Mouse (Mus musculus): ENCODE data around the gene Tmem132c. TPM values are rescaled to one million over a fixed set of nuclear protein-coding genes. Genes with fewer than 3 reads are reported as not detected.

The Tmem132c gene
- polyA plus RNA-seq, 1 experiment from 2014 or later, result 0.93 TPM

- H3K36me3 ChIP-seq (ENCODE audit: control insufficient read depth, insufficient read depth), result peaks cover 35% of the 10 kb centered on the region
Observed at GRCm38 (mm10) chr5:127592406-127592805, 350.8 kb downstream of the Tmem132c start.

GRCm38 (mm10) chr5:127592854-127593253 is 351.2 kb downstream of the Tmem132c start:
- 71% methylated on average over 6 of the region's 6 CpGs for WGBS
- H3K27ac ChIP-seq (ENCODE audit: low read length), result no peak overlapping the region
- no peak overlapping the region for H3K4me2 ChIP-seq (ENCODE audit: low read depth, low read length)
- H3K27me3 ChIP-seq (ENCODE audit: control insufficient read depth, insufficient read depth, low read length), result no peaks in the 10 kb centered on the region
- peaks cover 39% of the 10 kb centered on the region for H3K36me3 ChIP-seq (ENCODE audit: control insufficient read depth, insufficient read depth)
- no peak overlapping the region for H3K9ac ChIP-seq (ENCODE audit: low read length)
- no peak overlapping the region for H3K4me3 ChIP-seq (ENCODE audit: low read length)
- H3K9me3 ChIP-seq (replicated peaks; ENCODE audit: control insufficient read depth, low read length), result no peaks in the 10 kb centered on the region
- ATAC-seq (replicated peaks; ENCODE audit: extremely low read depth, insufficient read depth, low FRiP score), result no peak
- H3K4me1 ChIP-seq (ENCODE audit: control insufficient read depth, insufficient read depth, low read length), result no peaks in the 10 kb centered on the region

More at GRCm38 (mm10) chr5:127592406-127592805, 350.8 kb downstream of the Tmem132c start:
- no peak overlapping the region for H3K27ac ChIP-seq (ENCODE audit: low read length)
- no peaks in the 10 kb centered on the region for H3K27me3 ChIP-seq (ENCODE audit: control insufficient read depth, insufficient read depth, low read length)
- H3K4me3 ChIP-seq (ENCODE audit: low read length), result no peak overlapping the region
- no peak overlapping the region for H3K9ac ChIP-seq (ENCODE audit: low read length)
- H3K4me2 ChIP-seq (ENCODE audit: low read depth, low read length), result no peak overlapping the region
- WGBS, result 65% methylated on average over 5 of the region's 5 CpGs
- ATAC-seq (replicated peaks; ENCODE audit: extremely low read depth, insufficient read depth, low FRiP score), result no peak
- no peaks in the 10 kb centered on the region for H3K9me3 ChIP-seq (replicated peaks; ENCODE audit: control insufficient read depth, low read length)
- H3K4me1 ChIP-seq (ENCODE audit: control insufficient read depth, insufficient read depth, low read length), result no peaks in the 10 kb centered on the region

GRCm38 (mm10) chr5:127595676-127596075 is 354.1 kb downstream of the Tmem132c start:
- Histone ChIP-seq H3K27me3 (ENCODE audit: control insufficient read depth, insufficient read depth, low read length) (no peaks in the 10 kb centered on the region), H3K4me3 (ENCODE audit: low read length) (no peak overlapping the region), H3K4me2 (ENCODE audit: low read depth, low read length) (no peak overlapping the region), H3K4me1 (ENCODE audit: control insufficient read depth, insufficient read depth, low read length) (no peaks in the 10 kb centered on the region), H3K9ac (ENCODE audit: low read length) (no peak overlapping the region), H3K27ac (ENCODE audit: low read length) (no peak overlapping the region), H3K36me3 (ENCODE audit: control insufficient read depth, insufficient read depth) (peaks cover 58% of the 10 kb centered on the region), H3K9me3 (replicated peaks; ENCODE audit: control insufficient read depth, low read length) (no peaks in the 10 kb centered on the region)
- ATAC-seq (replicated peaks; ENCODE audit: extremely low read depth, insufficient read depth, low FRiP score), result no peak
- WGBS, result 87% methylated on average over 3 of the region's 3 CpGs

GRCm38 (mm10) chr5:127596862-127597261 is 355.3 kb downstream of the Tmem132c start:
- H3K9ac ChIP-seq (ENCODE audit: low read length), result no peak overlapping the region
- H3K4me1 ChIP-seq (ENCODE audit: control insufficient read depth, insufficient read depth, low read length), result no peaks in the 10 kb centered on the region
- H3K4me2 ChIP-seq (ENCODE audit: low read depth, low read length), result no peak overlapping the region
- H3K36me3 ChIP-seq (ENCODE audit: control insufficient read depth, insufficient read depth), result peaks cover 67% of the 10 kb centered on the region
- WGBS, result 82% methylated on average over 7 of the region's 7 CpGs
- no peaks in the 10 kb centered on the region for H3K27me3 ChIP-seq (ENCODE audit: control insufficient read depth, insufficient read depth, low read length)
- H3K27ac ChIP-seq (ENCODE audit: low read length), result no peak overlapping the region
- H3K9me3 ChIP-seq (replicated peaks; ENCODE audit: control insufficient read depth, low read length), result no peaks in the 10 kb centered on the region
- ATAC-seq (replicated peaks; ENCODE audit: extremely low read depth, insufficient read depth, low FRiP score), result no peak
- H3K4me3 ChIP-seq (ENCODE audit: low read length), result no peak overlapping the region

GRCm38 (mm10) chr5:127602996-127603395 is 361.4 kb downstream of the Tmem132c start:
- H3K4me2 ChIP-seq (ENCODE audit: low read depth, low read length), result no peak overlapping the region
- H3K36me3 ChIP-seq (ENCODE audit: control insufficient read depth, insufficient read depth), result peaks cover 46% of the 10 kb centered on the region
- H3K4me3 ChIP-seq (ENCODE audit: low read length), result no peak overlapping the region
- no peak overlapping the region for H3K27ac ChIP-seq (ENCODE audit: low read length)
- 95% methylated on average over 5 of the region's 5 CpGs for WGBS
- no peak for ATAC-seq (replicated peaks; ENCODE audit: extremely low read depth, insufficient read depth, low FRiP score)
- H3K9ac ChIP-seq (ENCODE audit: low read length), result no peak overlapping the region
- H3K4me1 ChIP-seq (ENCODE audit: control insufficient read depth, insufficient read depth, low read length), result no peaks in the 10 kb centered on the region
- H3K27me3 ChIP-seq (ENCODE audit: control insufficient read depth, insufficient read depth, low read length), result no peaks in the 10 kb centered on the region
- no peaks in the 10 kb centered on the region for H3K9me3 ChIP-seq (replicated peaks; ENCODE audit: control insufficient read depth, low read length)

GRCm38 (mm10) chr5:127607507-127607906 is 365.9 kb downstream of the Tmem132c start:
- Histone ChIP-seq H3K4me2 (ENCODE audit: low read depth, low read length) (no peak overlapping the region), H3K4me1 (ENCODE audit: control insufficient read depth, insufficient read depth, low read length) (peaks cover 39% of the 10 kb centered on the region), H3K4me3 (ENCODE audit: low read length) (no peak overlapping the region), H3K27ac (ENCODE audit: low read length) (no peak overlapping the region), H3K9ac (ENCODE audit: low read length) (no peak overlapping the region), H3K36me3 (ENCODE audit: control insufficient read depth, insufficient read depth) (peaks cover 23% of the 10 kb centered on the region), H3K27me3 (ENCODE audit: control insufficient read depth, insufficient read depth, low read length) (no peaks in the 10 kb centered on the region), H3K9me3 (replicated peaks; ENCODE audit: control insufficient read depth, low read length) (no peaks in the 10 kb centered on the region)
- ATAC-seq (replicated peaks; ENCODE audit: extremely low read depth, insufficient read depth, low FRiP score), result no peak
- 85% methylated on average over 2 of the region's 2 CpGs for WGBS

- H3K4me1 ChIP-seq (ENCODE audit: control insufficient read depth, insufficient read depth, low read length), result peaks cover 41% of the 10 kb centered on the region
- H3K4me3 ChIP-seq (ENCODE audit: low read length), result no peak overlapping the region
- peak overlapping the region; percentile 66 for H3K27ac ChIP-seq (ENCODE audit: low read length)
- ATAC-seq (replicated peaks; ENCODE audit: extremely low read depth, insufficient read depth, low FRiP score), result peak; percentile 73
- H3K27me3 ChIP-seq (ENCODE audit: control insufficient read depth, insufficient read depth, low read length), result no peaks in the 10 kb centered on the region
- no peak overlapping the region for H3K9ac ChIP-seq (ENCODE audit: low read length)
- WGBS, result 34% methylated on average over 7 of the region's 7 CpGs
- H3K4me2 ChIP-seq (ENCODE audit: low read depth, low read length), result peak overlapping the region; percentile 21; the same call in 1 of the 2 replicates
- H3K36me3 ChIP-seq (ENCODE audit: control insufficient read depth, insufficient read depth), result peaks cover 15% of the 10 kb centered on the region
- no peaks in the 10 kb centered on the region for H3K9me3 ChIP-seq (replicated peaks; ENCODE audit: control insufficient read depth, low read length)
Observed at GRCm38 (mm10) chr5:127609191-127609714, 367.6 kb downstream of the Tmem132c start.

GRCm38 (mm10) chr5:127610787-127611509 is 369.3 kb downstream of the Tmem132c start:
- H3K27me3 ChIP-seq (ENCODE audit: control insufficient read depth, insufficient read depth, low read length), result no peaks in the 10 kb centered on the region
- H3K36me3 ChIP-seq (ENCODE audit: control insufficient read depth, insufficient read depth), result peaks cover 15% of the 10 kb centered on the region
- H3K27ac ChIP-seq (ENCODE audit: low read length), result peak overlapping the region; percentile 64
- WGBS, result 45% methylated on average over 6 of the region's 6 CpGs
- peaks cover 54% of the 10 kb centered on the region for H3K4me1 ChIP-seq (ENCODE audit: control insufficient read depth, insufficient read depth, low read length)
- peak; percentile 61 for ATAC-seq (replicated peaks; ENCODE audit: extremely low read depth, insufficient read depth, low FRiP score)
- peak overlapping the region; percentile 30 for H3K4me2 ChIP-seq (ENCODE audit: low read depth, low read length)
- no peaks in the 10 kb centered on the region for H3K9me3 ChIP-seq (replicated peaks; ENCODE audit: control insufficient read depth, low read length)
- no peak overlapping the region for H3K4me3 ChIP-seq (ENCODE audit: low read length)
- peak overlapping the region; percentile 16; the same call in 1 of the 2 replicates for H3K9ac ChIP-seq (ENCODE audit: low read length)

- Histone ChIP-seq H3K27me3 (ENCODE audit: control insufficient read depth, insufficient read depth, low read length) (no peaks in the 10 kb centered on the region), H3K4me3 (ENCODE audit: low read length) (no peak overlapping the region), H3K9me3 (replicated peaks; ENCODE audit: control insufficient read depth, low read length) (no peaks in the 10 kb centered on the region), H3K9ac (ENCODE audit: low read length) (no peak overlapping the region), H3K4me2 (ENCODE audit: low read depth, low read length) (0 out of 2 replicates have a peak overlapping the region, but pooled peaks have one; percentile 14), H3K4me1 (ENCODE audit: control insufficient read depth, insufficient read depth, low read length) (peaks cover 58% of the 10 kb centered on the region), H3K27ac (ENCODE audit: low read length) (peak overlapping the region; percentile 64), H3K36me3 (ENCODE audit: control insufficient read depth, insufficient read depth) (peaks cover 15% of the 10 kb centered on the region)
- WGBS, result 65% methylated on average over 1 of the region's 1 CpGs
- no peak for ATAC-seq (replicated peaks; ENCODE audit: extremely low read depth, insufficient read depth, low FRiP score)
Observed at GRCm38 (mm10) chr5:127611881-127612280, 370.3 kb downstream of the Tmem132c start.

All from heart, embryonic 16.5 days (tissue).